Mouse (Mus musculus): ENCODE measurements around the gene 1700086D15Rik. TPM values are rescaled to one million over a fixed set of nuclear protein-coding genes. Genes with fewer than 3 reads are reported as not detected.

The 1700086D15Rik gene
- polyA plus RNA-seq, 1 experiment from 2014 or later = not detected

DNA sequence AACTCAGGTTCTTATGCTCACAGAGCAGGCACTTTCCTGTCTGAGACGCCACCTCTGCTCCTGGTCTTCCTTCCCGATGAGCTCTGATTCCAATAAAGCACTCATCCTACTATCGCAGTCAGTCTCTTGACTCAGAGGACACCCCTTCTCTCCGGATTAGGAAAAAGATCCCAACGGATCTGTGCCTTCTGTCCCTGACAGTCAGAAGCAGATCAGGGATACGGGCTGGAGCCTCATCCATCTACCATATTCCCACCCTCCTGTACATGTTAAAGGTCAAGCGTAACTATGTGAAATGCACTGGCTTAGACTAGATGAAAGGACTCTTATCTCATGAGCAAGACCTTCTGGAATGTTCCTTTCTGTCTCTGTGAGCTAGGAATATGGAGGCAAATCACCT, 11.2 kb downstream of the 1700086D15Rik start:
- H3K4me1 ChIP-seq (replicated peaks; ENCODE audit: control insufficient read depth, insufficient read depth, low read length) = no peaks in the 10 kb centered on the region
- no peak for ATAC-seq (ENCODE audit: low FRiP score)
- no peak overlapping the region for H3K4me2 ChIP-seq (replicated peaks; ENCODE audit: low read depth, low read length)
- no peak overlapping the region for H3K9ac ChIP-seq (ENCODE audit: low read depth, low read length)
- H3K4me3 ChIP-seq (ENCODE audit: low read depth, low read length) = no peak overlapping the region
- H3K27me3 ChIP-seq (ENCODE audit: control insufficient read depth, insufficient read depth, low read length) = no peaks in the 10 kb centered on the region
- WGBS = 77% methylated on average over 7 of the region's 7 CpGs
- no peaks in the 10 kb centered on the region for H3K9me3 ChIP-seq (ENCODE audit: control insufficient read depth, low read length)
- H3K36me3 ChIP-seq (ENCODE audit: control insufficient read depth, insufficient read depth, low read length) = no peaks in the 10 kb centered on the region
- no peak for DNase-seq (ENCODE audit: low spot score)
- H3K27ac ChIP-seq (ENCODE audit: low read depth, low read length) = no peak overlapping the region

GRCm38 (mm10) chr11:65142838-65143417, 16.8 kb downstream of the 1700086D15Rik start:
- DNase-seq (ENCODE audit: low spot score) = no peak
- no peak overlapping the region for H3K4me2 ChIP-seq (replicated peaks; ENCODE audit: low read depth, low read length)
- H3K27ac ChIP-seq (ENCODE audit: low read depth, low read length) = no peak overlapping the region
- no peaks in the 10 kb centered on the region for H3K27me3 ChIP-seq (ENCODE audit: control insufficient read depth, insufficient read depth, low read length)
- H3K4me3 ChIP-seq (ENCODE audit: low read depth, low read length) = no peak overlapping the region
- WGBS = 69% methylated on average over 4 of the region's 4 CpGs
- ATAC-seq (ENCODE audit: low FRiP score) = no peak
- no peaks in the 10 kb centered on the region for H3K4me1 ChIP-seq (replicated peaks; ENCODE audit: control insufficient read depth, insufficient read depth, low read length)
- H3K9ac ChIP-seq (ENCODE audit: low read depth, low read length) = no peak overlapping the region
- H3K36me3 ChIP-seq (ENCODE audit: control insufficient read depth, insufficient read depth, low read length) = no peaks in the 10 kb centered on the region
- no peaks in the 10 kb centered on the region for H3K9me3 ChIP-seq (ENCODE audit: control insufficient read depth, low read length)

DNA sequence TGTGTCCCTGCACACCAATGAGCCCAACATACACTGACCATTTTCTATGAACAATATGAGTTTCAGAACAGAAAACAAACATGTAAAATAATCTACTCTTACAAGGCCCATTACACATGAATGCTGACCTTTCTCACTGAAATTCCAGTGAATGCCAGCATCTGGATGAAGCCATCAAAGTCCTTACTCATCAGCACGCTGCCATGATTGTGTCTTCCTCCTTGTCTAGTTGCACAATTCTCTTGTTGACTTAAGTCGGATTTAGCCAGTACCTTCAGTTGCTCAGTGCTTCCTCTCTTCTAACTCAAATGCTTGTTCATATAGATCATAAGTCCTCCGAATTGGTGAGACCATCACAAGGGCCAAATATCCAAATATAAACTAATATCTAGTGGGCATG, 20.7 kb downstream of the 1700086D15Rik start:
- Histone ChIP-seq H3K9me3 (ENCODE audit: control insufficient read depth, low read length) (no peaks in the 10 kb centered on the region), H3K9ac (ENCODE audit: low read depth, low read length) (no peak overlapping the region), H3K4me2 (replicated peaks; ENCODE audit: low read depth, low read length) (no peak overlapping the region), H3K4me3 (ENCODE audit: low read depth, low read length) (no peak overlapping the region), H3K27ac (ENCODE audit: low read depth, low read length) (no peak overlapping the region), H3K27me3 (ENCODE audit: control insufficient read depth, insufficient read depth, low read length) (no peaks in the 10 kb centered on the region), H3K36me3 (ENCODE audit: control insufficient read depth, insufficient read depth, low read length) (no peaks in the 10 kb centered on the region), H3K4me1 (replicated peaks; ENCODE audit: control insufficient read depth, insufficient read depth, low read length) (no peaks in the 10 kb centered on the region)
- DNase-seq (ENCODE audit: low spot score) (no peak), ATAC-seq (ENCODE audit: low FRiP score) (no peak)
- 85% methylated on average over 3 of the region's 3 CpGs for WGBS

DNA sequence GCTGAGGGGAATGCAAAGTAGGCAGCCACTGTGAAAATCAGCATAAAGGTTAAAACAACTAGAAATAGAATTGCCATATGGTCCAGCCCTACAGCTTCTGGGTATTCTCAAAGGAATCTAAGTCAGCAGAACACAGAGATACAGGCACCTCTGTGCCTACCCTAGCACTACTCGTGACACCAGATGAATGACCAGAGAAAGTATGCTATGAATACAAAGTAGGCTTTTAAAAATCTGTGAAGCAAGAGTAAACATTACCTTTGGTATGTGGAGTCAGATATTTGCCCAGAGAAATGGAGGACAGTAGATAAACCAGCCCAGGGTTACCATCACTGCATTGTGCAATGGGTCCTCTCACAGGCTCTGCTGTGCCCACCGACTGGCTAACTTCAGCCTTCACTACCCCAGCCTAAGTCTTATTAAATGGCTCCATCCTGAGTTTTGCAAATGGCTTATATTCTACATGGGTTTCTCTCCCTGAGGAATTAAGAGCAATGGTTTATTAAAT, 22.5 kb downstream of the 1700086D15Rik start:
- DNase-seq (ENCODE audit: low spot score) (no peak), ATAC-seq (ENCODE audit: low FRiP score) (no peak)
- Histone ChIP-seq H3K27ac (ENCODE audit: low read depth, low read length) (no peak overlapping the region), H3K4me1 (replicated peaks; ENCODE audit: control insufficient read depth, insufficient read depth, low read length) (no peaks in the 10 kb centered on the region), H3K4me3 (ENCODE audit: low read depth, low read length) (no peak overlapping the region), H3K4me2 (replicated peaks; ENCODE audit: low read depth, low read length) (no peak overlapping the region), H3K9me3 (ENCODE audit: control insufficient read depth, low read length) (no peaks in the 10 kb centered on the region), H3K9ac (ENCODE audit: low read depth, low read length) (no peak overlapping the region), H3K36me3 (ENCODE audit: control insufficient read depth, insufficient read depth, low read length) (no peaks in the 10 kb centered on the region), H3K27me3 (ENCODE audit: control insufficient read depth, insufficient read depth, low read length) (no peaks in the 10 kb centered on the region)
- WGBS = 76% methylated on average over 2 of the region's 2 CpGs

GRCm38 (mm10) chr11:65135251-65135739, 24.4 kb downstream of the 1700086D15Rik start:
- ATAC-seq (ENCODE audit: low FRiP score) (no peak), DNase-seq (ENCODE audit: low spot score) (no peak)
- no peak overlapping the region for H3K9ac ChIP-seq (ENCODE audit: low read depth, low read length)
- H3K27ac ChIP-seq (ENCODE audit: low read depth, low read length) = no peak overlapping the region
- no peaks in the 10 kb centered on the region for H3K27me3 ChIP-seq (ENCODE audit: control insufficient read depth, insufficient read depth, low read length)
- WGBS = 90% methylated on average over 8 of the region's 8 CpGs
- H3K4me3 ChIP-seq (ENCODE audit: low read depth, low read length) = no peak overlapping the region
- no peaks in the 10 kb centered on the region for H3K4me1 ChIP-seq (replicated peaks; ENCODE audit: control insufficient read depth, insufficient read depth, low read length)
- no peaks in the 10 kb centered on the region for H3K36me3 ChIP-seq (ENCODE audit: control insufficient read depth, insufficient read depth, low read length)
- H3K4me2 ChIP-seq (replicated peaks; ENCODE audit: low read depth, low read length) = no peak overlapping the region
- no peaks in the 10 kb centered on the region for H3K9me3 ChIP-seq (ENCODE audit: control insufficient read depth, low read length)

DNA sequence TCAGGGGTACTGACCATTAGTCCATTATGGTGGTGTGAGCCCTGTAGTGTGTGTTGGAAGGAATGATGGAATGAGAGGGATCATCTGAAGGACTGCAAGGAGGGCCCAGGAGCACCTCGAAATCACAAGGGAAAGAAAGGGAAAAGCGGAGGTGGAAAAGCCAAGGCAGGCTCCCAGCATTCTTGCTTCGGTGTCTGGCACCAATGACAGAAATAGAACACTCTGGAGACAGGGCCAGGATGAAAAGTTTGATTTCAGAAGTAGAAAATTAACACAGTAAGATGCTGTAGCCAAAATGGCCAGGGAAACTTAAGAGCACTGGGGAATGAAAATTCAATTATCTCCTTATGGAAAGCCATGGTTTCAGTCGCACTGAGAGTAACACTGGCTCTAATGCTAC, 26.0 kb downstream of the 1700086D15Rik start:
- ATAC-seq (ENCODE audit: low FRiP score) (no peak), DNase-seq (ENCODE audit: low spot score) (no peak)
- Histone ChIP-seq H3K4me2 (replicated peaks; ENCODE audit: low read depth, low read length) (no peak overlapping the region), H3K27me3 (ENCODE audit: control insufficient read depth, insufficient read depth, low read length) (no peaks in the 10 kb centered on the region), H3K9me3 (ENCODE audit: control insufficient read depth, low read length) (no peaks in the 10 kb centered on the region), H3K9ac (ENCODE audit: low read depth, low read length) (no peak overlapping the region), H3K4me1 (replicated peaks; ENCODE audit: control insufficient read depth, insufficient read depth, low read length) (no peaks in the 10 kb centered on the region), H3K27ac (ENCODE audit: low read depth, low read length) (no peak overlapping the region), H3K4me3 (ENCODE audit: low read depth, low read length) (no peak overlapping the region), H3K36me3 (ENCODE audit: control insufficient read depth, insufficient read depth, low read length) (no peaks in the 10 kb centered on the region)
- 95% methylated on average over 4 of the region's 4 CpGs for whole genome bisulfite sequencing

GRCm38 (mm10) chr11:65129110-65129509, 30.6 kb downstream of the 1700086D15Rik start:
- Histone ChIP-seq H3K36me3 (ENCODE audit: control insufficient read depth, insufficient read depth, low read length) (no peaks in the 10 kb centered on the region), H3K9me3 (ENCODE audit: control insufficient read depth, low read length) (no peaks in the 10 kb centered on the region), H3K4me2 (replicated peaks; ENCODE audit: low read depth, low read length) (no peak overlapping the region), H3K4me1 (replicated peaks; ENCODE audit: control insufficient read depth, insufficient read depth, low read length) (no peaks in the 10 kb centered on the region; the same call in 1 of the 2 replicates), H3K27me3 (ENCODE audit: control insufficient read depth, insufficient read depth, low read length) (no peaks in the 10 kb centered on the region), H3K9ac (ENCODE audit: low read depth, low read length) (no peak overlapping the region), H3K4me3 (ENCODE audit: low read depth, low read length) (no peak overlapping the region), H3K27ac (ENCODE audit: low read depth, low read length) (no peak overlapping the region)
- ATAC-seq (ENCODE audit: low FRiP score) (no peak), DNase-seq (ENCODE audit: low spot score) (no peak)
- WGBS = 86% methylated on average over 4 of the region's 4 CpGs

GRCm38 (mm10) chr11:65128666-65129065, 31.0 kb downstream of the 1700086D15Rik start:
- Histone ChIP-seq H3K4me2 (replicated peaks; ENCODE audit: low read depth, low read length) (no peak overlapping the region), H3K9me3 (ENCODE audit: control insufficient read depth, low read length) (no peaks in the 10 kb centered on the region), H3K27ac (ENCODE audit: low read depth, low read length) (no peak overlapping the region), H3K36me3 (ENCODE audit: control insufficient read depth, insufficient read depth, low read length) (no peaks in the 10 kb centered on the region), H3K4me3 (ENCODE audit: low read depth, low read length) (no peak overlapping the region), H3K4me1 (replicated peaks; ENCODE audit: control insufficient read depth, insufficient read depth, low read length) (no peaks in the 10 kb centered on the region; the same call in 1 of the 2 replicates), H3K9ac (ENCODE audit: low read depth, low read length) (no peak overlapping the region), H3K27me3 (ENCODE audit: control insufficient read depth, insufficient read depth, low read length) (no peaks in the 10 kb centered on the region)
- ATAC-seq (ENCODE audit: low FRiP score) (no peak), DNase-seq (ENCODE audit: low spot score) (no peak)
- 88% methylated on average over 4 of the region's 4 CpGs for WGBS

DNA sequence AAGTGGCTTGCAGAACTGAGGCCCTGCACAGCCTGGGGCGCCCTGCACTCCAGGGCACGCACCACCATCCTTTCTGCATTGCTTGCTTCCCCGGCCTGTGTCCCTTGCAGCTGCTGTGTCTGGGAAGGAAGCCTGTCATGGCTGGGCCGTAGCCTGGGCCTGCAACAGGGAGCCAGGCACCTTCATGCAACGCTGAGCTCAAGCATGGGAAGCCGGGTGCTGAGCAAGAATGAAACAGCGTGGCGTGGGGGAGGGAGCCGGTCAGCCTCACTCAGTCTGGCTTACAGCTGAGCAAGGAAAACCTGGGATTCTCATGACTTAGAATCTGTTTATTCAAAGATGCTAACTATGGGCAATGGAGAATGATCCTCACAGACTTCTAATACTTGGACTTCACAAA, 33.1 kb downstream of the 1700086D15Rik start:
- H3K27ac ChIP-seq (ENCODE audit: low read depth, low read length) = no peak overlapping the region
- H3K9ac ChIP-seq (ENCODE audit: low read depth, low read length) = no peak overlapping the region
- no peak for DNase-seq (ENCODE audit: low spot score)
- WGBS = 67% methylated on average over 9 of the region's 9 CpGs
- no peaks in the 10 kb centered on the region for H3K9me3 ChIP-seq (ENCODE audit: control insufficient read depth, low read length)
- no peak overlapping the region for H3K4me3 ChIP-seq (ENCODE audit: low read depth, low read length)
- no peaks in the 10 kb centered on the region for H3K27me3 ChIP-seq (ENCODE audit: control insufficient read depth, insufficient read depth, low read length)
- no peak for ATAC-seq (ENCODE audit: low FRiP score)
- no peaks in the 10 kb centered on the region; the same call in 1 of the 2 replicates for H3K4me1 ChIP-seq (replicated peaks; ENCODE audit: control insufficient read depth, insufficient read depth, low read length)
- no peaks in the 10 kb centered on the region for H3K36me3 ChIP-seq (ENCODE audit: control insufficient read depth, insufficient read depth, low read length)
- no peak overlapping the region for H3K4me2 ChIP-seq (replicated peaks; ENCODE audit: low read depth, low read length)

Measured in hindbrain, embryonic 11.5 days (tissue).